Mouse (Mus musculus): ENCODE results near the gene Vmn1r208.
"Not testable (repeated sequence)": the region's sequence is repeated elsewhere in the genome, so short reads cannot be mapped to it uniquely, and the experiment has no call there.

Gene Vmn1r208

DNA sequence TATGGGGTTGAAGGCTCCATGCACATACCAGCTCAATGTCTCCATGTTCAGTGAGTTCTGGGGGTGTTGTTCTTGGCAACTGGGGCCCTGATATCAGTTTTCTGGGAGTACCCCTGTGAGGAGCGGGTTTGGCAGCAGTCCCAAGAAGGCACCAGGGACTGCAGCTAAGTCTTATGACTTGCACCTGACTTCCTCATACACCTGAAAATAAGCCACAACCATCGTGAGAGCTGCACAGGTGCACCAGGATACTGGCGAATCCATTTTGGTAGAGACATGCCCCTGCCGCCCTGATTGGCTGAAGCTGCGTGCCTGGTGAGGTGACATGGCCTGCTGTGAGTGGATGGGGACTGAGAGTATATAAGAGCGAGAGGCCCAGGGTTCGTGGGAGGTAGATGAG, at the start of gene Vmn1r208:
Gene Vmn1r208 (minus strand): TSS at position 101 of the 400 bp plus-strand sequence.
- in situ Hi-C loops (cut with MseI, MboI), result not testable (repeated sequence)

DNA sequence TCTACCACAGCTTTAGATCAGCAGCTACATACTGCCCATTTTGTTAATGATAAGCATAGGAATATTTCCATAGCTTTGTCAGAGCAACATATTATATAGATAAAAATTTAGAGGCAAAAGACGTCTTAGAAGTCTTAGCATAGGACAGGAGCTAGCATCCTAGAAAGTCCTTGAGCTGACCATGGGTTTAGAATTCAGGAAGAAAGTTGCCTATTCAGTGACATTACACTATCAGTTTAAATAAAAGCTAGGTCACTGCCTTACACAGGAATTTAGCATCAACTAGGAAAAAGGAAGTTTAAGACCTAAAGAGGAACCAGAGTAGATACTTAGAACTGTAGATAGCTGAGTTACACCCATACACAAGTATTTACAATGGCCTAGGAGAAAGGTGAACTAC, 44.4 kb upstream of the Vmn1r208 start:
- in situ Hi-C loops (cut with MseI, MboI), result not testable (repeated sequence)

DNA sequence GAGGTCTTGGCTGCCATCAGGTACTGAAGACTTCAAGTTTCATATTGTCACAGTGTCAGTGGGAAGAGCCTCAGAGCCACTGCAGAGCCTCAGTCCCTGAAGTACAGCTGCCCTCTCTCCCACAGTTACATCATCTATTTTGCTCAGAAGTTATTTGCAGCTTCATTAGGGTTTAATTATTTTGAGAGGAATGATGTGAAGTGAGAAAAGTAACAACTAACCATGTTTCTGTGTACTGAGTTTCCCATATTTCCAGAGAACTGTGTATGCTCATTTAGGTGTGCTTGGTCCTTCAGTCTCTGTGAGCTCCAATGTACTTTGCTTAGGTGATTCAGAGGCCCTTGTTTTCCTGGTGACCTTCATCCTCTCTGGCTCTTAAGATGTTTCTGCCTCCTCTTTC, 32.4 kb upstream of the Vmn1r208 start, which contains the start of gene Vmn1r209:
Gene Vmn1r209 (minus strand): TSS at position 101 of the 400 bp plus-strand sequence.
- in situ Hi-C loops (cut with MseI, MboI), result not testable (repeated sequence)

DNA sequence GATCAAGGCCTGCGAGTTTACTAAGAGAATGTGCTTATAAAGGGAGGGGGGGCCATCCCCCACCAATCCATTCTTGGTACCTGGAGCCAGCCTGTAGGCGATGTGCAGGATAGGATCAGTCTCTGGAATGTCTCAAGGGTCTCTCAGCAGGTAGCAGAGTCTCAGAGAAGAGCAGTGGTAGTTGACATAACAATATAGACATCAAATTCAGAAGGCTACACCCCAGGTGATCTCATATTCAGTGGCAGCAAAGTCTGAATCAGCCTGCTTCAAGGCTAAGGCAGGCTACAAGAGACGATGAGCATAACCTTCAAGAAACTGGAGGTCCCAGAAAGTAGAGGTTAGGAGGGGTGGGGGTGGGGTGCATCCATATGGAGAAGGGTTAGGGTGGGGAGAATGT, 10.9 kb upstream of the Vmn1r208 start:
- in situ Hi-C loops (cut with MseI, MboI), result not testable (repeated sequence)

DNA sequence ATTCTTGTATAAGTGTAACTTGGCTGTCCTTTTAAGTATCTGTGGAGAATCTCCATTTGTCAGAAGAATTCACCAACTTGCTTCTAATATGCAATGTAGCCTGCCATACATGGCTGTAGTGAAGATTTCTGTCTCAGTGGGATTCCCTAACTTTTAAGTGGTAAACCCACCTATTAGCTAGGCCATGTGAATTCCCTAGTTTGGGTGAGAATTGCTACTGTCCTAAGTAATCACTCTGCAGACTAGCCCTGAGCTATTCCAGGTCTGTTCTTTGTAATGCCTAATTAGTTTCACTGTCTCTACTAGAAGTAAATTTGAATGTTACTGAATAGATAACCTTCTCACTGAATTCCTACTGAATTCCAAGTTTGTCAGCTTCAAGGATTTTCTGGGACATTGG, 7.0 kb upstream of the Vmn1r208 start:
- in situ Hi-C loops (cut with MseI, MboI), result not testable (repeated sequence)

DNA sequence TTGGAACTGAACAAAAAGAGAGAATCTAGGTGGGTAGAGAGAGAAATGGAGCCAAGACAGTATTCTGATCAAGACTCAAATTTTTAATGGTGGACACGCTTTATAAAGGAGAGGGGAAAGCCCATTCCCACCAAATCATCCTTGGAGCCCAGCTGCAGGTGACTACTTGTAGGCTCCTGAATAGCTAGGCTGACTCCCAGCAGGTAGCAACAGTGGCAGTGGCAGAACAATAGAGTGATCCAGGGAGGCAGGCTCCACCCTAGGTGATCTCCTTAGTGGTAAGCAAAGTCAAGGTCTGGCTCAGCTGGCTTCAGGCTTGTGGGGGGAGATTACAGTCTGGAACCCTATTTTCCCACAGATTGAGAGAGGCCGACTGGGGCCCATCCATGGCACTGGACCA, 5.6 kb downstream of the Vmn1r208 start:
- in situ Hi-C loops (cut with MseI, MboI), result not testable (repeated sequence)

DNA sequence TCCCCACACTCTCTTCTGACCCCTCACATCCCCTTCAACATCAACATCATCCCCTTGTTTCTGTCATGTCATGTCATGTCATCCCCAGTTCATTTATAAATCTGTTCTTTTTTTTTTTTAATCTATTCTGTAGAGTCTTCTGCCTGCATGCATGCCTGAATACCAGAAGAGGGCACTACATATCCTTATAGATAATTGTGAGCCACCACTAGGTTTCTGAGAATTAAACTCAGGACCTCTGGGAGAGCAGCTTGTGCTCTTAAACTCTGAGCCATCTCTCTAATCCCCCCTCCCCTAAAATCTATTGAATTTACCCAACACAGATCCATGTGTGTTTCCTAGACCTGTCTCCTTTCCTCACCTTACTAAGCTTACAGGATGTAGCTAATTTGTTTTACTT, 29.7 kb downstream of the Vmn1r208 start:
- in situ Hi-C loops (cut with MseI, MboI), result no loop called here

DNA sequence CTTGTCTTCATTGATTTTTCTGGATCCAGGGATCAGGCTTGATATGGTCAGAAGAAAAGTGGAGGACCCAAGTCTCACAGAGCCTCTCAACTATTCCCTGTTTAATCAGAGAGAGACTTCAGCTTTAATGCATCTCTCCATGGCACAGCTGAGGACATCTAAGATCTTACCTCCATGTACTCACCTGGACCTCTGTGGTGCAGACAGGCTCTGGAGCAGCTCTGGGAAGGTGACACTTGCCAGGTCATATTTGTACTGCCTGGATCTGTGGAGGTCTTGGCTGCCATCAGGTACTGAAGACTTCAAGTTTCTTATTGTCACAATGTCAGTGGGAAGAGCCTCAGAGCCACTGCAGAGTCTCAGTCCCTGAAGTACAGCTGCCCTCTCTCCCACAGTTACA, 47.7 kb downstream of the Vmn1r208 start, which contains the start of gene Vmn1r207-ps:
Gene Vmn1r207-ps (minus strand): TSS at position 101 of the 400 bp plus-strand sequence.
- in situ Hi-C loops (cut with MseI, MboI), result not testable (repeated sequence)
